Mouse (Mus musculus) liver, embryonic 12.5 days (tissue): ENCODE results near the gene Il2. TPM values are rescaled to one million over a fixed set of nuclear protein-coding genes. Genes with fewer than 3 reads are reported as not detected.
A peak's percentile ranks its signal among the peaks of the same experiment; 100 is the strongest.

Source experiments
- ATAC-seq: fragments of 200-750 bp; cut with Nextera tagmentation; 2 replicates; pipeline ENCODE4 v1.8.0; 2017; ENCODE audit warnings: moderate number of reproducible peaks, mild to moderate bottlenecking, moderate library complexity
- H3K27ac ChIP-seq: fragments of 300-500 bp; sonication (generic); 2 replicates; pipeline ENCODE4 v1.5.1; 2016; ENCODE audit warnings: mild to moderate bottlenecking
- H3K27me3 ChIP-seq: fragments of 300-500 bp; sonication (generic); replicated peaks from 2 replicates; pipeline ENCODE4 v1.6.1; 2016; ENCODE audit warnings: mild to moderate bottlenecking, moderate library complexity
- H3K36me3 ChIP-seq: fragments of 300-500 bp; sonication (generic); 2 replicates; pipeline ENCODE4 v1.6.1; 2016; ENCODE audit warnings: mild to moderate bottlenecking, moderate library complexity
- H3K4me1 ChIP-seq: fragments of 300-500 bp; sonication (generic); 2 replicates; pipeline ENCODE4 v1.6.1; 2016
- H3K4me2 ChIP-seq: fragments of 300-500 bp; sonication (generic); 2 replicates; pipeline ENCODE4 v1.6.1; 2016; ENCODE audit warnings: mild to moderate bottlenecking, moderate library complexity
- H3K4me3 ChIP-seq: fragments of 300-500 bp; sonication (generic); 2 replicates; pipeline ENCODE4 v1.5.1; 2016; ENCODE audit warnings: mild to moderate bottlenecking, moderate library complexity
- H3K9ac ChIP-seq: fragments of 300-500 bp; sonication (generic); 2 replicates; pipeline ENCODE4 v1.6.1; 2016; ENCODE audit warnings: mild to moderate bottlenecking, moderate library complexity
- H3K9me3 ChIP-seq: fragments of 300-500 bp; sonication (generic); replicated peaks from 2 replicates; pipeline ENCODE4 v1.6.1; 2016; ENCODE audit warnings: mild to moderate bottlenecking, moderate library complexity
- WGBS: fragments of 180-500 bp; shearing (Covaris S2); methylation state at CpG from one replicate; pipeline ENCODE4 v1.1.7; 2016; ENCODE audit not compliant: insufficient replicate concordance; 5-methylcytosine and 5-hydroxymethylcytosine counted together
- polyA plus RNA-seq: library from polyadenylated mRNA; unstranded; fragments of >200 nt; fragmentation: Nextera tagmentation; extraction: Ambion mirVana; gene quantifications from 2 replicates; pipeline ENCODE4 v1.2.1, GENCODE M21; 2016

The Il2 gene
- 0.26 TPM in 1 of 2 replicates, not detected in the other for polyA plus RNA-seq

DNA sequence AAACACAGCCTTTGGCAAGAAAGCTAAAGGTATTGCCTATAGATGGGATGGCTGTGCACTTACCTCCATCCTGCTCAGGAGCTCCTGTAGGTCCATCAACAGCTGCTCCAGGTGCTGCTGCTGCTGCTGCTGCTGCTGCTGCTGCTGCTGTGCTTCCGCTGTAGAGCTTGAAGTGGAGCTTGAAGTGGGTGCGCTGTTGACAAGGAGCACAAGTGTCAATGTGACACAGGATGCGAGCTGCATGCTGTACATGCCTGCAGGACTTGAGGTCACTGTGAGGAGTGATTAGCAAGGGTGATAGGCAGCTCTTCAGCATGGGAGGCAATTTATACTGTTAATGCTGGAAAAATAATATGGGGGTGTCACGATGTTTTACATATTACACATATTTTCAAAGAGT, at the start of gene Il2:
Il2 (minus strand) TSS at position 305 of the 400 bp plus-strand sequence.
- Histone ChIP-seq H3K9me3 (no peaks in the 10 kb centered on the region), H3K9ac (no peak within 1 kb of the TSS), H3K4me3 (no peak within 1 kb of the TSS), H3K27me3 (no peaks in the 10 kb centered on the region), H3K4me1 (no peaks in the 10 kb centered on the region), H3K36me3 (no peaks in the 10 kb centered on the region), H3K4me2 (no peak within 1 kb of the TSS), H3K27ac (no peak within 1 kb of the TSS)
- 70% methylated on average over 4 of the region's 4 CpGs for WGBS
- no peak for ATAC-seq

DNA sequence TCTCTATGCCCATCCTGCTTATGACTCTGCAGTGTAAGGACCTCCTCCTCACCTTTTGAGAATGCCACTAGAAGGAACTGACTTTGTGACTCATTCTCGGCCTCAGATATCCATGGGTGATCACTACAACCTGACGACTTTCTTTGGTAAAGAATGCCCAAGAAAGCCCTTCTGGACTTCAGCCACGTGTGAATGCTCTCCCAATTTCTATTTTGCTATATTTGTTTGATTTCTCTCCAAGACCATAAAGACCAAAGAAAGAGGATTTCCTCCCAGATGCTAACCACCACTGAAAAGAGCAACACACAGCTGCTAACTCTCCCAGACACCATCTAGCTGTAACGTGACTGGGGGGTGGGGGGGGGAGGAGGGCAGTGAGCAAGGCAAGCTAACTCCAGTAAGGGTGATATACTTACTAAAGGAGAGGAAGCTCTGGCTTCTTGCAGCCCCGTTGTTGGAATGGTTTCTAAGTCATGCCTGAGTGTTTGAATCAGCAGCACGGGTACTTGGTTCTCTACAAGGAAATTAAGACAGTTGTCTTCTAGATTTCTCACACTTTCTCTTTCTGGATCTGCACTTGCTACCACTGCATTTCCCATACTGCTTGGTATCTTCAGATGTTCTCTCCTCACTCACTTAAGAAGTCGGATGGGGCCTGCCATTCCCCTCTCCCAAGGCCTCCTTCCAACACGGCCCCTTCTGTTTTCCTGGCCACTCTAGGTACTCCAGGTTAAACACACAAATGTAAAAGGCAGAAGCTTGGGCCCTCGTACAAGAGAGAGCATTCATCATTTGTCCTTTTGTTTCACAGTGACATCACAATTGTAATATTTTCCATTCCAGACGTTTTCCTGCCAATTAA, 49.2 kb upstream of the Il2 start:
- Histone ChIP-seq H3K9me3 (0 out of 2 replicates have a peak, but pooled peaks cover 3% of the 10 kb centered on the region), H3K4me2 (no peak overlapping the region), H3K4me1 (no peaks in the 10 kb centered on the region), H3K36me3 (no peaks in the 10 kb centered on the region), H3K27me3 (no peaks in the 10 kb centered on the region; the same call in 1 of the 2 replicates), H3K27ac (no peak overlapping the region), H3K9ac (no peak overlapping the region), H3K4me3 (no peak overlapping the region)
- no peak for ATAC-seq
- 52% methylated on average over 10 of the region's 10 CpGs for WGBS

DNA sequence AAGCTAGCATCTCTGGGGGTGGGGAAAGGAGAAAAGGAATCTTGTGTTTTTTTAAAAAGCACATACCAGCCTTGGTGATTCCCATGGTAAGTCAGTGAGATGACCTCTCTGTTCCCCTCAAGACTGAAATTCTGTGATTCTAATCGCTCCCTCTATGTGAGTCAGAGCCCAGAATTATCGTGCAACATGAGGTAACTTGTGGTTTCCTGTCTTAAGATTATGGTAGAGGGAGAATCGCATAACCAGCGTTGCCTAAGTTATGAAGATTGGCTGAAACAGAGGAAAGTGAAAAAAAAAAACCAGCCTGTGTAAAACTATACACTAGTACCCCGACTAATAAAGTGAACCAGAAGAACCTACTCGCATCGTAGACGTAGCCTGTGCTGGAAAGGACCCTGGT, 47.5 kb upstream of the Il2 start:
- no peaks in the 10 kb centered on the region for H3K4me1 ChIP-seq
- ATAC-seq, result no peak
- 41% methylated on average over 8 of the region's 8 CpGs for WGBS

DNA sequence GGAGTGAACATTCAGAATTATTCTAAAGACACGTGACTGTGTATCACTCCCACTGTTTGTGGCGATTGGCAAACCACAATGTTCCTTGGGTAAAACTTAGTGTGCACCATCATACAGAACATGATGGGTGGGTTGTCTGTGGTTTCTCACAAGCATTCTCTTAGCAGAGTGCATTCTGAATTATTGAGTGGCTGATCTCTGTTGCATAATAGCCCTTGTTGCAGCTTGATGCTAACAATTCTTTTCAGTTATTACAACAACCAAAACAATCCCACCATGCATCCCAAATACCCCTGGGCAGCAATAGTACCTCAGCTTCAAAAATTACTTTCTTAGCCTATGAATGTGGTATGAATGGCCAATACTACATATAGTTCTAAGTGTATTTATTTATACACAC, 43.5 kb upstream of the Il2 start:
- 65% methylated on average over 2 of the region's 2 CpGs for WGBS
- no peak overlapping the region for H3K9ac ChIP-seq

More for the DNA sequence above, 47.5 kb upstream of the Il2 start:
- no peak overlapping the region for H3K4me3 ChIP-seq
- no peak overlapping the region for H3K27ac ChIP-seq
- no peak overlapping the region for H3K9ac ChIP-seq
- no peaks in the 10 kb centered on the region for H3K36me3 ChIP-seq
- H3K27me3 ChIP-seq, result no peaks in the 10 kb centered on the region; the same call in 1 of the 2 replicates
- H3K4me2 ChIP-seq, result no peak overlapping the region
- H3K9me3 ChIP-seq, result 0 out of 2 replicates have a peak, but pooled peaks cover 3% of the 10 kb centered on the region

DNA sequence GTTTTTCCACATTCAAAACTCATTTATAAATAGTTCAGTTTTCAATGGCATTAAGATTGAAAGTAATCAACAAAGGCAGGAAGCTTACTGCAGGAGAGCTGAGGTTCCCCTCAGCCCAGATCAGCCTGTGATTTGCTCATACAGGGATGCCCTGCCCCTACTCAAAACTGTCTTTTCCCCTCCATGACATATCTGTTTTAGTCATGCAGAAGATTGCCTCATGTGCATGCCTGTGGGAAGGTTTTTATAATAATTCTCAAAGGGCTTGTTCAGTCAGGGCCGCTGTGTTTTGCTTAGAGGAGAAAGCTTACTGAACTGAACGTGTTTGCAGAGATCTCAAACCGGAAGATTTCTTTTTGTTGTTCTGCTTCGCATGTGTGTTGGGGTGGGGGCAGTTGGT, 35.3 kb upstream of the Il2 start:
- H3K9ac ChIP-seq, result no peak overlapping the region
- ATAC-seq, result no peak
- H3K27ac ChIP-seq, result no peak overlapping the region
- H3K27me3 ChIP-seq, result no peaks in the 10 kb centered on the region
- peaks cover 21% of the 10 kb centered on the region for H3K4me1 ChIP-seq
- 72% methylated on average over 4 of the region's 4 CpGs for WGBS
- no peaks in the 10 kb centered on the region for H3K9me3 ChIP-seq
- H3K36me3 ChIP-seq, result no peaks in the 10 kb centered on the region
- no peak overlapping the region for H3K4me2 ChIP-seq
- no peak overlapping the region for H3K4me3 ChIP-seq

More for the DNA sequence above, 43.5 kb upstream of the Il2 start:
- H3K9me3 ChIP-seq, result 0 out of 2 replicates have a peak, but pooled peaks cover 3% of the 10 kb centered on the region
- no peaks in the 10 kb centered on the region for H3K27me3 ChIP-seq
- no peaks in the 10 kb centered on the region for H3K4me1 ChIP-seq
- no peak for ATAC-seq
- H3K36me3 ChIP-seq, result no peaks in the 10 kb centered on the region
- no peak overlapping the region for H3K4me3 ChIP-seq
- H3K27ac ChIP-seq, result no peak overlapping the region
- H3K4me2 ChIP-seq, result no peak overlapping the region

DNA sequence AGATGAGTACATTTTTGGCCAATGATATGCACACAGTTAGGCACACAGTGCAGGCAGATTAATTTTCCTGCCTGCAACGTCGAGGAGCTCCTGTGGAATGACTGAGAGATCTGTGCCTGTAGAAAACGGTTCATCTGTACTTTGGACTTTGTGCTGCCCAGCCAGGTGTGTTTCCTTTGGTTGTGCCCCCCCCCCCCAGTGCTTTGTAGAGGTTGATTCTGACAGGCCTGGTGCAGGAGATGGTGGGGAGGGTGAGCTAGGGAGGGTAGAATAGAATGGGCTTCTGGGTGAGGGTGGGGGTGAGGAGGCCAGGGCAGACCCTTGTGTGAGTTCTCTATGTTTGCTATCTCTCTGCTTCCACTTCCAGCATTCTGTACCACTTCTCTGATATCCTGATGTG, 32.5 kb upstream of the Il2 start:
- Histone ChIP-seq H3K4me1 (peaks cover 49% of the 10 kb centered on the region), H3K4me2 (no peak overlapping the region), H3K4me3 (no peak overlapping the region), H3K9ac (no peak overlapping the region), H3K36me3 (no peaks in the 10 kb centered on the region), H3K27me3 (no peaks in the 10 kb centered on the region), H3K9me3 (no peaks in the 10 kb centered on the region), H3K27ac (no peak overlapping the region)
- WGBS, result 71% methylated on average over 3 of the region's 3 CpGs
- ATAC-seq, result no peak

DNA sequence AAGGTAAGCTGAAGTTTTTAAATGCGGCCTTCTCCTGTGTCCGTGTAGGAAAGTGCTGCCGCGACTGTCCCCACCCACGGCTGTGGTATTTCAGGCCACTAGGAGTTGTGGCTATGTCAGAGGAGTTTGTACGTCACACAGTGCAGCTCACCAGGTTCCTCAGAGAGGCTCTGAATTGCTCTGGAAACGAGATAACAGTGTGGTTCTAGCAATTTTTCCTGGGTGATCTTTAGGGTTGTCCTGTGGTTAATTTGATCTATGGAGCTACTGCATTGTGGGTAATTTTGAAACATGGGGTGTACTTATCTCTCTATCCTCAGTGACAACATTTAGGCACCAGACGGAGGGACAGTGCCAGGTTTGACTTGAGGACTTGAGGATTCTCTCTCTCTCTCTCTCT, 31.3 kb upstream of the Il2 start:
- H3K4me1 ChIP-seq, result peaks cover 51% of the 10 kb centered on the region
- H3K27me3 ChIP-seq, result no peaks in the 10 kb centered on the region
- H3K9ac ChIP-seq, result no peak overlapping the region
- peak; percentile 72 for ATAC-seq
- 31% methylated on average over 8 of the region's 8 CpGs for WGBS
- peak overlapping the region; percentile 31 for H3K4me2 ChIP-seq
- H3K9me3 ChIP-seq, result no peaks in the 10 kb centered on the region
- H3K36me3 ChIP-seq, result no peaks in the 10 kb centered on the region
- peak overlapping the region; percentile 72; the same call in 1 of the 2 replicates for H3K27ac ChIP-seq
- no peak overlapping the region for H3K4me3 ChIP-seq

DNA sequence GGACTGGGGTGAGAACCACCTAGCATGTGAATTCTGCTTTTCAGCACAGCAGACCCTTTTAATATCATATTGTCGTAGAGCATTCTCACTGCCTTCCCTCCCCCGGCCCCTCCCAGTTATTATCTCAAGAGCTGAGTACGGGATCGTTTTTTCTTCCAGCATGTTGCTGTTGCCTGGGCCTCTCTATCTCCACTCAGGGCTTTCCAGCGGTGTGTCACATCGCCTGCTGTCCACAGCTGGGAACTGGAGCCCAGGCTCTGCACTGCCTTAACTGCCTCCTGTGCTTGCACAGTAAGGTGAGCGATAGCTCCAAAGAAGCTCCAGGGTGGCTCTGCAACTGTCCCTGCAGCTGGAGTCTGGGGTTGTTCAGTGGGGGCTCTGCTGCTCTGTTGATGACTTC, 28.6 kb upstream of the Il2 start:
- Histone ChIP-seq H3K4me1 (peaks cover 51% of the 10 kb centered on the region), H3K4me3 (no peak overlapping the region), H3K4me2 (peak overlapping the region; percentile 46), H3K36me3 (no peaks in the 10 kb centered on the region), H3K27me3 (no peaks in the 10 kb centered on the region), H3K9ac (peak overlapping the region; percentile 24), H3K9me3 (no peaks in the 10 kb centered on the region), H3K27ac (peak overlapping the region; percentile 42; the same call in 1 of the 2 replicates)
- peak; percentile 78 for ATAC-seq
- WGBS, result 31% methylated on average over 7 of the region's 7 CpGs

DNA sequence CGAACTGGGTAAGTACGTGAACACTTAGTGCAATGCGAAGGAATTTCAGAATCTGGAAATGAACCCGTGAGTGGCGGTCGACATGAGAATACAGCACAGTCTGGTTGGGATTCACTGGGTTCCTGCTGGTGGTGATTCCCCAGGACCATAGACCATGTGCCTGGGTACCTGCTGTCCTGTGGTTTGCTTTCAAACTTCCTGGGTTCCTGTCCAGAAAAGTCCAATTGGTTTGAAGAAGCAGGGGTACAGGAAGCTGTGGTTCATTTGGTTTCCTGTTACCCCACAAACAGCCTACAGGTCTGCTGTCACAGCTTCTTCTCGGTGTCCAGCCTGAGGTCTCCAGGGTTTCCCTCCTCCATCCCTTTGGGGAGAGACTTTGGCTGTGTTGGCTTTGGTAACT, 27.2 kb upstream of the Il2 start:
- Histone ChIP-seq H3K9ac (no peak overlapping the region), H3K4me3 (no peak overlapping the region), H3K4me1 (peaks cover 48% of the 10 kb centered on the region), H3K4me2 (no peak overlapping the region), H3K27me3 (no peaks in the 10 kb centered on the region; the same call in 1 of the 2 replicates), H3K27ac (no peak overlapping the region), H3K9me3 (no peaks in the 10 kb centered on the region), H3K36me3 (no peaks in the 10 kb centered on the region)
- 58% methylated on average over 7 of the region's 7 CpGs for WGBS
- ATAC-seq, result no peak

DNA sequence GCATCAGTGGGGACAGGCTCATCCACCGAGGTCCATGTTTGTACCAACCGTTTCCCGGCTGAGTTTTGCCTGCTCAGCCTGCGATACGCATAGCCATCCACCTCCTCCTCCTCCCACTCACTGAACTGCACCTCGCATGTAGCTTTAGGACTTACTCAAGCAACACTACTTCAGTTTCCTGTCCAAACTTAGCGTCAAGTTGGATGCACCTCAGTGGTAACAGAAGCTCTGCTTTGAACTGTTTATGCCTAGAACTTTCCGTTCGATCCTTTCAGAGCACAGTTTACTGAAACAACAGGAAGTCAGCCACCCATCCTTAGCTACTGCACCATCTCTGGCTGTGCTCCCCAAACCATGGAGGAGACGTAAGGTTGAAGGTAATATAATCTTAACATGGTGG, 26.5 kb upstream of the Il2 start:
- Histone ChIP-seq H3K4me1 (peaks cover 42% of the 10 kb centered on the region), H3K9ac (no peak overlapping the region)
- WGBS, result 68% methylated on average over 10 of the region's 10 CpGs

DNA sequence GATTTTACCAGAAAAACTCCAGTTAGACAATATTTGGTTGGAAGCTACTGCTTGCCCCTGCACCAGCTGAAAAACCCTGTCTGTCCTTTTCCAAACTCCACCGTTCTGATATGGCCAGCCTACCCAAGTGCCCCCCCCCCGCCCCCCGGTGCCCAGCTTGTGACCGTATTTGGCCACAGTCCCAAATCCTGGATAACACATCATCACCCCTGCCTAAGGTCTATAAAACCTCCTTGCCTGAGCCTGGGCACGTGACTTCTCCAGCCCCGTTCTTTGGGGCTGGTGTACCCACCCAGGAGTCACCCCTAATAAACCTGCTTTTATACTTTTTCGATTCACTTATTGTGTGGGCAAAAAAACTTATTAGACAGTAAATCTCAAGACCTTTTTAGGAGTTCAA, 21.1 kb upstream of the Il2 start:
- 70% methylated on average over 7 of the region's 7 CpGs for WGBS
- Histone ChIP-seq H3K4me1 (no peaks in the 10 kb centered on the region), H3K9ac (no peak overlapping the region), H3K4me2 (no peak overlapping the region), H3K9me3 (no peaks in the 10 kb centered on the region), H3K4me3 (no peak overlapping the region), H3K27ac (no peak overlapping the region), H3K27me3 (no peaks in the 10 kb centered on the region; the same call in 1 of the 2 replicates), H3K36me3 (no peaks in the 10 kb centered on the region)
- no peak for ATAC-seq

More for the DNA sequence above, 26.5 kb upstream of the Il2 start:
- H3K4me2 ChIP-seq, result no peak overlapping the region
- no peak overlapping the region for H3K4me3 ChIP-seq
- H3K9me3 ChIP-seq, result no peaks in the 10 kb centered on the region
- H3K36me3 ChIP-seq, result no peaks in the 10 kb centered on the region
- H3K27ac ChIP-seq, result no peak overlapping the region
- H3K27me3 ChIP-seq, result no peaks in the 10 kb centered on the region; the same call in 1 of the 2 replicates
- ATAC-seq, result no peak

DNA sequence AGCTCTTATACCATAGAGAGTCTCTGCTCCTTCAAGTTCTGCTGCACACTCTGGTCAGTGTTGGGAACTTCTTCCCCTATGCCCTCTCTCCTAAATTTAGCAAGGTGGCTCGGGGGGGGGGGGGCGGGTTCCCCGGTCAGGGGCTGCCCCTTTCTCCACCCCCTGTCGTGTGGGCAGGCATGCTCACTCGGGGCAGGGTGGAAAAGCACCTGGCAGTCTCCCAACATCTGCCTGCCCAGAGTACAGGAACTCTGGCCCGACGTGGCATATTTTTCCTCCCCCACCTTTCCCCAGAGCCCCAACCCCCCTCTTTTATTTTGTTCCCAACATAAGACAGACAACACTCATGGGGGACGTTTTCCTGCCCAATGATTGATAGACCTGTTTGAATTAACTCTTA, 20.6 kb upstream of the Il2 start:
- Histone ChIP-seq H3K9ac (no peak overlapping the region), H3K27ac (no peak overlapping the region), H3K4me2 (no peak overlapping the region), H3K36me3 (no peaks in the 10 kb centered on the region), H3K27me3 (no peaks in the 10 kb centered on the region; the same call in 1 of the 2 replicates), H3K4me3 (no peak overlapping the region), H3K4me1 (no peaks in the 10 kb centered on the region), H3K9me3 (no peaks in the 10 kb centered on the region)
- no peak for ATAC-seq
- WGBS, result 32% methylated on average over 5 of the region's 8 CpGs
